Mouse (Mus musculus): ENCODE measurements around the gene Astn2.

Astn2 gene

GRCm38 (mm10) chr4:65508101-65508500 lies 896.3 kb downstream of the Astn2 start:
- no peak for DNase-seq

GRCm38 (mm10) chr4:65506870-65507269 lies 897.5 kb downstream of the Astn2 start:
- DNase-seq: no peak

- peak; percentile 93 for DNase-seq
These were observed 908.0 kb downstream of the Astn2 start for GRCm38 (mm10) chr4:65496463-65496834.

- no peak for DNase-seq
These were observed 908.5 kb downstream of the Astn2 start for GRCm38 (mm10) chr4:65495705-65496462.

GRCm38 (mm10) chr4:65491541-65491940 lies 912.9 kb downstream of the Astn2 start:
- no peak for DNase-seq

- no peak for DNase-seq
These were observed 914.7 kb downstream of the Astn2 start for GRCm38 (mm10) chr4:65489711-65490110.

- no peak for DNase-seq
These were observed 922.8 kb downstream of the Astn2 start for GRCm38 (mm10) chr4:65481632-65482031.

GRCm38 (mm10) chr4:65477106-65477505 lies 927.3 kb downstream of the Astn2 start:
- no peak for DNase-seq

- no peak for DNase-seq
These were observed 928.4 kb downstream of the Astn2 start for GRCm38 (mm10) chr4:65475925-65476560.

GRCm38 (mm10) chr4:65473141-65473540 lies 931.3 kb downstream of the Astn2 start:
- peak; percentile 16 to 31 for DNase-seq

- DNase-seq: peak; percentile 37 to 39
These were observed 955.2 kb downstream of the Astn2 start for GRCm38 (mm10) chr4:65449171-65449570.

- peak; percentile 17 to 34 for DNase-seq
These were observed 962.7 kb downstream of the Astn2 start for GRCm38 (mm10) chr4:65441746-65442145.

- peak; percentile 32 to 49 for DNase-seq
These were observed 973.6 kb downstream of the Astn2 start for GRCm38 (mm10) chr4:65430804-65431203.

- DNase-seq: no peak
These were observed 976.9 kb downstream of the Astn2 start for GRCm38 (mm10) chr4:65427480-65427879.

- peak; percentile 20 to 49 for DNase-seq
These were observed 978.0 kb downstream of the Astn2 start for GRCm38 (mm10) chr4:65426437-65426836.

- DNase-seq: no peak
These were observed 981.3 kb downstream of the Astn2 start for GRCm38 (mm10) chr4:65423068-65423625.

GRCm38 (mm10) chr4:65421272-65421671 lies 983.1 kb downstream of the Astn2 start:
- DNase-seq: no peak

- peak; percentile 34 to 45 for DNase-seq
These were observed 983.9 kb downstream of the Astn2 start for GRCm38 (mm10) chr4:65420511-65420931.

- no peak for DNase-seq
These were observed 988.9 kb downstream of the Astn2 start for GRCm38 (mm10) chr4:65415507-65415906.

- DNase-seq: no peak
These were observed 1001.4 kb downstream of the Astn2 start for GRCm38 (mm10) chr4:65402836-65403634.

GRCm38 (mm10) chr4:65402286-65402685 lies 1002.1 kb downstream of the Astn2 start:
- no peak for DNase-seq

GRCm38 (mm10) chr4:65399457-65399856 lies 1005.0 kb downstream of the Astn2 start:
- DNase-seq: no peak

GRCm38 (mm10) chr4:65396806-65397205 lies 1007.6 kb downstream of the Astn2 start:
- no peak for DNase-seq

All from cerebellum, postnatal 14 days (tissue).